Mouse (Mus musculus) erythroblast, adult 5-6 weeks (primary cell): ENCODE data around the gene Cmas. TPM values are rescaled to one million over a fixed set of nuclear protein-coding genes. Genes with fewer than 3 reads are reported as not detected.

Source experiments
- ATAC-seq: replicated peaks from 2 replicates; pipeline ENCODE4 v1.8.0; 2016; ENCODE audit warnings: moderate number of reproducible peaks, mild to moderate bottlenecking, moderate TSS enrichment, inconsistent platforms; ENCODE audit not compliant: poor library complexity, low FRiP score, severe bottlenecking
- total RNA-seq, 2 experiments: library from RNA; stranded (forward) in 1 of 2; stranded (reverse) in 1 of 2; fragments of 150-400 nt in 1 of 2; fragments of 200-764, 138-1000 nt in 1 of 2; gene quantifications; 2 replicates each; pipeline versions ENCODE4 v1.2.3 to v1.2.4; 2015 to 2017; ENCODE audit warnings: low replicate concordance in 2 of 2

Gene Cmas
- total RNA-seq, 2 experiments from 2014 or later: 701 to 721 TPM

DNA sequence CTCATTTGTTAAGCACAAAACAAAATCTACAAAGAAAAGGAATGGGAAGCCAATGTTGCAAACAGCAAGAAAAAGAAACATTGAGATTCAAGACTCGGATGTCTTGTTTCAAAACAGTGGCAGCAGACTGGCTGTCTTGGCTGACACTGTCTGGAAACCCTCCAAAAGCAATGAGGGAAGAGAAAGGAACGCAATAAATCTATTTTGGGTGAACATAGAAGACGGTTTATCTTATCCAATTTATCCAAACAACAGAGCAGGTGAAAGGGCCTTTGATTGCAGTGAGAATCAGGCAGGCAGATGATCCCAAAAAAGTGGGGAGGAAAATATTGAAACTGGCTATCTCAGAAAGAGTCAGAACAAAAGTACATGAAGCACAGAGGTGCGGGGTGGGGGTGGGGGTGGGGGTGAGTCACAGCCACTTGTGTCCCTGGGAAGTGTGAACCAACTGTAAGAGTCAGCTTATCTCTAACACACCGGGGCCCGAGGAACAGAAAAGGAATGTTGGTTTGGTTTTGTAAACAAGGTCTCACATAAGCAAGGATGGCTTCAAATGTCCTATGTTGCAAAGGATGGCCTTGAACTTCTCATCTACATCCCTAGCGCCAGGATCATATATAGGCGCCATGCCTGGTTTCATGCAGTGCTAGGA, 8.3 kb upstream of the Cmas start:
- ATAC-seq: no peak

DNA sequence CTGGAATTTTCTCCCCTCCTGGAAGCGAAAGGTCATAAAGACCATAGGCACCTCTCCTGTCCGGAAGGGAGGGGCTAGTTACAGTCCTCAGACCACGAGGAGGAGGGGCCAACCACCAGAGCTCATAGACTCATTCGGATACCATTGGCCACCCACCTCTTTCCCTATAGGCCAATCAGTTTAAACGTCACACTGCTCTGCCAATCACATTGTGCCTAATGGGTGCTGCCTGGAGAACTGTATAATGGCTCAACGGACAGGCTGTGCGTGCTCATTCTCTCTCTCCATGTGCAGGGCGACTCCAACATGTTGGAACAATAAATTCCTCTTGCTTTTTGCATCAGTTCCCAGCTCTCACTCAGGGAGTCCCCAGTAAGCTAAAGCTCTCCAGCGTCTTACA, 5.1 kb upstream of the Cmas start:
- ATAC-seq: no peak

DNA sequence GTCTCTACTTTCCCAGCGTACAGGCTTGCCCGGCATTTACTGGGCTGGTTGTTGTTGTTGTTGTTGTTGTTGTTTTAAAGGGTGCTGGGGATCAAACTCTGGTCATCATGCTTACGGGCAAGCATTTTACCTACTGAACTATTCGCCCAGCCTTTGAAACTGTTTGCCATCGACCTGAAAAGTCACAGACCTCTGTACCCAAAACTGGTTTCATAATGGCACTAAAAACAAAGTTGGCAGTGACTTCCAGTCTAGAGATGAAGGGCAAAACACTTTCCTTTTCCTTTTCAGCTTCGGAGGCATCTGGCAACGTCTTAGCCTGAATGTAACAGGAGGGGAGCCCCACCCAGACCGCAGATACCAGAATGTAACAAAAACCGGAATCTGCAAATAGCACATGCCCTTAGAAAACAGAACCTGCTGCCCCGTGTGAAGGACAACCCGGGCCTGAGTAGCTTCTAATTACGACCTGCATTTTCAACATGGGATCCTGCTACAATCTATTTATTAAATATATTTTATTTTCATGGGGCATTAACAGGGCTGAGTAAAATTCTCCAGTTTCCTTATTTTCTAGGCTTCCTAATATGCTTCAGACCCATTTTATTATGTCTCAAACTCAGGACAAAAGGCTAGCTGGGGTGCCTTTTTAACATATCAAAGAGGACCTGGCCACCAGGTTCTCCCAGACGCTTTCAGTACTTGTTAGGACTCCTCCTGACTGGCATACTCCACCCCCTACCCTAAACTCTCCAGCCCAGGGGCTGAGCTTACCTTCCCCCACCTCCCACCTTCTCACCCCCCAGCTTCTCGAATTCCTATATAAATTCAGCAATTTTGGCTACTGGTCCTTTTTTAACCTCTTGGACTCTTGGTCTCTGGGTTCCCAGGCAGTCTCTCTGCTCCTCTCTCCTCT, 3.9 kb upstream of the Cmas start:
- no peak for ATAC-seq

DNA sequence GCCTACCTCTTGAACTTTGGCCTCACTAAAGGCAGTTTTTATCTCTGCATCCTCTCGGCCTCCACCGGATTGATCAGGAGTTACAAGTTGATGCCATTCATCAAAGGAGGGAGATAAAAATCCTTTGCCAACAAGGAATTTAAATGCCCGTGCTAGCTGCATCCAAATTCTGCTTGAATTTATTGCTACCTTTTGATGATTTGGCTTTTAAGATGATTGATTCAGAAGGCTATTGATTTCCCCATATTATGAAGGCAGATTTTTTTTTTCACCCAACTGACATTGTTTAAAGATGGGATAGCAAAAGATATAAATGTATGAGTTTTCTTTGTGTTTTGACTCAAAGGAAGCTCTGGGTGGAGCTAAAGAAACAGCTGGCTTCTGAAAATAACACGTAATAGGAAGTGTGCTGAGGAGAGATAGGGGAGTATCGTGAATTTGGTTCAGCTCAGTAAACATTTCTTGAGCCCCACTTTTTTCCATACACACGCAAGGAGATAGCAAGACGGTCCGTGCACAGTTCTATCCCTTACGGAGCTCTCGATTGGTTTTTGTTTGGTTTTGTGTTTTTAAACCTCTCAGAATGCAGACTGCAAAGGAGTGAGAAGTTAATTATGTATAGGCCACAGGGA, 964 bp downstream of the Cmas start:
- peak; percentile 82 for ATAC-seq

DNA sequence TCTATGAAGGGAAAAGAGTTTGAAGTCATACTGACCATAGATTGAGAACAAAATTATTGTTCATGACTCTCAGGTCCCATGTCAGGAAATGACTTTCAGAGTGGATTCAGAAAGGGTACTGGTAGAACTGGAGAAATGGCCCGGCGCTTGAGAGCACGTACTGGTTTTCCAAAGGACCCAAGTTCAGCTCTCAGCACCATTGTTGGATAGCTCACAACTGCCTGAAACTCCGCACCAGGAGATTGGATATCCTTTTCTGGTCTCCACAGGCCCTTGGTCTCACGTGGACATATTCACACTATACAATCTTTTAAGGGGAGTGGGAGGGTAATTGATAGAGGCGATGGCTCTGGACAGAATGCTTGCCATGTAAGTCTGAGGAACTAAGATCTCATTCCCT, 1.5 kb downstream of the Cmas start:
- ATAC-seq: peak; percentile 8; the same call in 1 of the 2 replicates

DNA sequence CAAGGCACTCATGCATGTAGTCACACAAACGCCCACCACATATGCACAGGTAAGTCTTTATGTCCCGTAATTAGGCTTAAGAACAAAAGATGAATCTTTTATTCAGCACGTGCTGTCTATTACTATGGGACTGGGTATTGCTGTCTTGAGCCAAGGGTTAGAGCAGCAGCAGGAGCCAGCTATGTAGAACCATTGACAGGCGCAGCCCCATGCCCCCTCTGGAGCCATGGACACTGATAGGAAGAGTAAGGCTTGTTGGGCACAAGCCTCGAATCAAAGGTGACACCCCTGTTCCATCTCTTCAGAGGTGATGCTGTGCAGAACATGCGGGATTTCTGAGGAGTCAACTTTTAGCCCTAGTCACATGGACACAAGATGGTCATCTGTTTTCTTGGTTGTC, 2.1 kb downstream of the Cmas start:
- no peak for ATAC-seq

DNA sequence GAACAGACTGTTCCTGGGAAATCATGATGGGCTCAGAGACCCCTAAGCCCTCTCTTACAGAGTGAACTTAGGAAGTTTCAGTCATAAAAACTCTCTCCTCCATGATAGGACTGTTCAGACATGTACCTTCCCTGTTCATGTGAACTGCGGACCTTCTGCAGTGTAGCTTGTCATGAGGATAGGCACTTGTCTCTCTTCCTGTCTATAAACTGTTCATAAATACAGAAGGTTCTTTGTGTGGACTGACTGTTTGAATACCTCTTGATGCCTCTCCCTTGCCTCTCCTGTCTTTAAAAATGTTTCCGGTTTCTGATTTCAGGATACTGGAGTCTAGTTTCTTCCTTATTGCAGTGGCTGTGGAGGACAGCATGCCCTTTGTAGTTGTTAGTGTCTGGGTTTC, 3.1 kb downstream of the Cmas start:
- ATAC-seq: no peak

DNA sequence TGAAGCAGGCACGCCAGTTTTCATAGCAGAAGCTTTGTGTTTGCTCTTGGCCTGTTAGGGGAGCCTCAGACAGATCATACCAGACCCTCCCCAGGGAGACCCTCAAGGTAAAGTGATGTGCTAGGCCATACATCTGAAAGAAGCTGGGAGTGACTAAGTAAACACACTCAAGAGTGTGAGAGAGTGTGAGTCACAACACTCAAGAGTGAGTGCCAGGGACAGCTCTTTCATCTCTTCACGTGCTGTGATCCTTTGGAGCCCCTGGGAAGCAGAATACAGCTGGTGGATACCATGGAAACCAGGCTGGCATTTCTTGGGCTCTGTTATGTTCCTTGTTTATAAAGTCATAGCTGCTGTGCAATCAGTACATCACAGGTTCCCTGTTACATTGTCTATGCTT, 8.4 kb downstream of the Cmas start:
- no peak for ATAC-seq

DNA sequence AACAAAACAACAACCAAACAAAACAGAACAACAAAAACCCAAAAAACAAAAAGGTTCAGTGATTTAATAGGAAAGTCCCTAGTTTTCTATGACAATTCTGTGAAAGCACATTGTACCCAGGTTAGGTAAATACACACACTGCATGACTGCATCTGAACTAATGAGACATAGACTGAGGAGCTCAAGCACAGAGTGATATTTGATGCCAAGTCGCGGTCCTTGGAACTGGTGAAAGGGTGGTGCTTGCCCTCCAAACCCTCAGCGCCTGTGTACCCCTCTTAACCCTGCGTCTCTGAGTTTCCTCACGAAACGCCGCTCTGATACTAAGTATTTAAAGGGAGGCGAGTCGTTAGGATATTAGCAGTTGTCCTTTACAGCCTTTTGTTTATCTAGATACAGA, 10.8 kb downstream of the Cmas start:
- no peak for ATAC-seq

DNA sequence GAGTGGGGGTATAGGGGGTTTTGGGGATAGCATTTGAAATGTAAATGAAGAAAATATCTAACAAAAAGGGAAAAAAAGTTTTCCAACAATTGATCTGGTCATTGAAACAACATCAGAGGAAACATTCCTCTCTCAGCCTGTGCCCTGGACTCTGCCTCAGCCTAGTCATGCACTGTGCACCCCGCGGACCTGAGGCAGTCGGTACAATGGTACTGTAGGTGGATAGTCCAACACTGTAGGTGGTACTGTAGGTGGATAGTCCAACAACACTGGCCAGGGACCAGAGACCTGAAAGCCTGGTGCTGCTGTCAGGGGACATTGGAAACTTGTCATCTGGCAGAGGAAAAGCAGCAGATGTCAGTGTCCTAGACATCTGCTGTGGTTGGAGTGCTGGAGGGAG, 13.4 kb downstream of the Cmas start:
- no peak for ATAC-seq

DNA sequence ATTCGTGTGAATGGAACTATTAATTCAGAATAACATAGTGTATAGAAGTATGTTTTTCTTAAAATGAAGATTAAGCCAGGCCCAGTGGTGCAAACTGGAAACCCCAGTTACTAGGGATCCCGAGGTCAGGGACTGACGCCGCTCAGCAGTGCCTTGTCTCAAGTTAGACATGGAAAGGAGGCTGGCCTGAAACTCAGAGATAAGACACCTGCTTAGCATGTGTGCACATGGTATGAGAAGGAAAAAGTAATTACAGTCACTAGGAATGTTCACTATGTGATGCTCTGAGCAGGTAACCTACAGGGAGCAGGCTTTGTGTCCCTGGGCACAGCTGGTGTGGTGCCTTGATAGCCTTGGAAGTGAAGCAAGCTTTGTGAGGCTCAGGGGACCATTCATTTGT, 15.2 kb downstream of the Cmas start:
- ATAC-seq: no peak

DNA sequence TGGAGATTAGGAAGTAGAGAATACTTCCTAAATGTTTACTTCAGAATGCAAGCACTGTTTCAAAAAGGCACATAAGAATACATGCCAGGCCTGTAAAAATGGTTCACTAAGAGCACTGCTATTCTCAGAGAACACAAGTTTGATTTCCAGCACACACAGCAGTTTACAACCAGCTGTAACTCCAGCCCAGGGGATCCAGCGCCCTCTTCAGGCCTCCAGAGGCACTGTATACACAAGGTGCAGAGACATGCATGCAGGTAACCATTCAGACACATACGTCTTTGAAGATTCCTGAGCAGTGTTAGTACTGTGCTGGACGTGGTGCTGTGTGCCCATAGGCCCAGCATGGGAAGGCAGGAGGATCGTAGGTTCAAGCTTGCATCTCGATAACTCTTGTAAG, 17.1 kb downstream of the Cmas start:
- peak; percentile 24 for ATAC-seq

DNA sequence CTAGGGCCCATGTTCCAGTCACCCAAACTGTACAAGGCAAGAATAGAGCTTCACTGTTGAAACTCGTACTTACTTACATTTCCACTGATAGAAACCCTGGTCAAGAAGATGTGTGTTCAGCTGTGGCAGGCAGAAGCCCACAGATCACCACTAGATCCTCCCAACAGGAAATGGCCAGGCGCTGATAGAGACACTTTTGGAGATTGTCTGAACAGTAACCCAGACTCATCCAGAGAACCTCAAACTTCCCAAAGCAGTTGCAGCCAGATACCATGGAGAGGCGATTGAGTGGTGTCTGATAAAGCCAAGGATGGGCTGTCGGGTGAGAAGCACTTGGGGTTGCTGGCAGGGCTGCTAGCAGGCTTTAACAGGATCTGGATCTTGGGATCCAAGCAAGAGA, 20.4 kb downstream of the Cmas start:
- no peak for ATAC-seq

DNA sequence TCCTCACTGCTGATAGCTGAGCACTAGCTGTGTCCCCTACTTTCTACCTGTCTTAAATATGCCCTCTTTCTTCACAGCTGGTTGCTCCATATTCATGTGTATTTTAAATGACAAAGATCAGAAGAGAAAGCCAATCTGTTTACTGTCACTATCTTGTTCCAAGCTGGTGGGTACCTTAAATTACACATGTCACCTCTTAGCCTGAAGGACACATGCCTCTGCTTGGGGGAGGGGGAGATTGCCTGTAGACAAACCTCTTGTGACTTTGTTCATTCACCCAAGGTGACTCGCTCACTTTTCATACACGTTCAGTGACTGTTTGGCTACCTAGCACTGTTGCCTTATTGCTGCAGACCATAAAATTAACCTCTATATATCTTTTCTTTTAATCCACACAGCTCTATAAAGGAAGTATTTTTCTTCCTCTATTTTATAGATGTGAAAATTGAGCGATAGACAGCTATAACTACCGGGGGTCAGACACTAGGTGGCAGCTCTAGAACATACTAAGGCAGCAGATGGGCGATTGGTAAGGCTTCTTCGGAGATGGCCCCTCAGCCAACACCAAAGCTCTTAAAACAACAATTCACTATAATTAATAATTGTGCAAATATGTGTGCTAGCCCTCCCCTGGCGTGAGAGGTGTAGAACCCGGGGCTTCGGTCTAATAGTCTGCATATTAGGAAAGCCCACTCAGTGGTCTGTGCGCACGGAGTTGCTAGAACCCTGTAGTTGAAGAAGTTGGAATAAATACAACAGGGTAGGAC, 22.7 kb downstream of the Cmas start:
- no peak for ATAC-seq

DNA sequence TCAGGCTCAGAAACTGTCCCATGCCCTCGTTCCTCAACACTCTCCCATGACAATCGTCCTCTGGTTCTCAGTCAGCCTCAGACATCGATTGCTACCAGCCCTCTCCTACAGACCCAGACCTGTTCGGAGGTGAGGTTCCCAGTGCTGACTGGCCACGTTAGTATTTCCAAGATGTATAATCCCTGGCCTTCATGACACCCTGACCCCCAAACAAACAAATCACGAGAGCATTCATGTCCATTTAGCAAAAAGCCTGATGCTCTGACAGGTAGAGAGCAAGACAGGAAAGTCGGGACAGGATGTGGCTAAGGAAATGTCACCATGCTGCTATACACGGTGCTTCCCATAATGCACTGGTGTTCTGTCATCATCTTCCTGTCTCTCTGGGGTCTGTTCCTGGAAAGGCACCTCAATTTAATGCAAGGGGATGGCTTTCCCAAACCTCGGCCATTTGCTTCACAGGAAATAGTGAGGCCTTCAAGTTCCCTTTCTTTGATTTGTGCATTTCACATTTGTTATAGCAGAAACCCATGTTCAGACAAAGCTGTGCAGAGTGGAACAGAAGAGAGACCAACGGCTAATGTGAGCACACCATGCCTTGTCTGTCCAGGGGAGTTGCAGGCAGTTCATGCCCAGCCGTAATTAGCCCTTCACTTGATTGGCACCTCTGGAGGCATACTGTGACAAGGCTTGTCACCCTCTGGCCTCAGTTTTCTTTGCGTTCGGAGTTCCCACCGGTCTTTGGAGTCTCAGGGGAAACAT, 23.5 kb downstream of the Cmas start:
- no peak for ATAC-seq

DNA sequence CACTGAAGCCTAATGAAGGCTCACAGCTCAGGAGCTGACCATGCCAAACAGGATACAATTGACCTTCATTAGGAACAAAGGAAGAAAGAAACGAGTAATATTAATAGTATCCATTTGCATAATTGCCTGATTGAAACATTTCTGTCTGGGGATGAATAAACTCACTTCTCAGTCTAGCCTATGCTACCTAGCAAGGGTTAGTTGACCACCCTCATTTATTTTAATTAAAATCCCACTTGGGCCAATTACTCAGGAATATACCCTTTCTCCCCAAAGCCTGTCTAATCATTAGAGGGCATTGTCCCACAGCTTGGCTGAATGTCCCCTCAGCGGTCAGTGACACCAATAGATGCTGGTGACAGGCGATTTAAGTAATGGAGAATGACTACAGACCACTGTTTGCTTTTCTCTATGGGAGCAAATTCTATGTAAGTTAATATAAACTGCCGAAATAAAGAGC, 24.1 kb downstream of the Cmas start:
- ATAC-seq: no peak

DNA sequence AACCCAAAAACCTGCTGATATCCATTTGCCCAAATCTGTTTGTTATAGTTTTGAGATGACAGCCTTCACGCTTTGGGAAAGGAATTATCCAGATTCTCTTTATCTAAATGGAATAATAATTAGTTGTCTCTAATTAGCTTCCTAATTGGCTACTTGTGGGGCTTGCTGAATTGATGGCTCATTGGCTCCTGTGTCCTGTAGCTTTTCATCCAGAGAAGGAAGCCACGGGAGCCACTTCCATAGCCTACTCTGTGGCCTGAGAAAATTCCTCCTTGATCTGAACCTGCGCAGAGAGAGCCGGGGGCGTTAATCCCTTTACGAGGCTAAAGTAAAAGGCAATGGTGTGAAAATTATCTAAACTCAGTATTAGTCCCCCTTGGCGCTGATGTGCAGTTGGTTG, 24.8 kb downstream of the Cmas start:
- ATAC-seq: no peak

DNA sequence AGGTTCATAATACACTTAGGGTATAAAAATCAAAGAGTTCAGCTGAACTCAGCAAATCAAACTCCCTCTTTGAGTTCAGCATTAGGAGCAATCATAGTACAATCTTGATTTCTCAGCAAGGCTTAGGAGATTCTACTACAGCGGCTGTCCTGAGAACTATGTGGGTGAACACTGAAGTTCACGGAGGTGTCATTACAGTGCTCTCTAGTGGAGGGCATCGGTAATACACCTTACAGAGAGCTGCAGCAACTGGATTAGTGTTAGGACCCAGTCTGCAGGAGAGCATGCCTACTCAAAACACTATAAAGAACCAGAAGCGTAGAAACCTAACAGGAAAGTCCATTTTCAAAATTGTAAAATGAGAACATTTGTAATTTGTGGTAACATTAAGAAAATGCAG, 28.9 kb downstream of the Cmas start:
- ATAC-seq: peak; percentile 83

DNA sequence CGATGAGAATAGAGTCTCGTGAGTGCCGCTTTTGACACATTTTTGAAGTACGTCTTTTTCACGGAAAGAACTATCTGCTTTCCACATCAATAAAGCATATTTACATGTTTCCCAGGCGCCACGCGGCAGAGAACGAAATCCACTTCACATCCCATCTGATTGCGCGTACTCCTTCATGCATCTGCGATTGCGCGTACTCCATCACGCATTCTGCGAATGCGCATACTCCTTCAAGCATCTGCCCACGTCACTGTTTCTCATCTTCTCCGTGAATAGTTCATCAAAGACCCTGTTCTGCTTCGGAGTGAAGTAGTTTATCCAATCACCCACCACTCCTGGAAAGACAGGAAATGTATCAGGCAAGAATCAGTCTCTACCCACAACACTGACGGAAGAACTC, 29.6 kb downstream of the Cmas start:
- no peak for ATAC-seq
